Mouse (Mus musculus): ENCODE results near the gene Ptpn22. TPM values are rescaled to one million over a fixed set of nuclear protein-coding genes. Genes with fewer than 3 reads are reported as not detected.
"Not testable (repeated sequence)": the region's sequence is repeated elsewhere in the genome, so short reads cannot be mapped to it uniquely, and the experiment has no call there.

The Ptpn22 gene
- total RNA-seq (2021): under 1 TPM; 0.26 to 0.81 TPM
- long read RNA-seq, experiment 1: 0 reads
- long read RNA-seq, experiment 2: 0 reads

- no peak for DNase-seq
Observed at GRCm38 (mm10) chr3:103858881-103859801, at the start of gene Ptpn22. Ptpn22 (plus strand) TSS chr3:103859795.

- DNase-seq: no peak
Observed at GRCm38 (mm10) chr3:103809799-103810150, 49.8 kb upstream of the Ptpn22 start.

- DNase-seq: no peak
Observed at GRCm38 (mm10) chr3:103810967-103811366, 48.6 kb upstream of the Ptpn22 start.

GRCm38 (mm10) chr3:103827548-103827947 lies 32.0 kb upstream of the Ptpn22 start:
- no peak for DNase-seq

- DNase-seq: no peak
Observed at GRCm38 (mm10) chr3:103829036-103829435, 30.6 kb upstream of the Ptpn22 start.

GRCm38 (mm10) chr3:103830681-103831080 lies 28.9 kb upstream of the Ptpn22 start:
- DNase-seq: not testable (repeated sequence)

GRCm38 (mm10) chr3:103831146-103831545 lies 28.4 kb upstream of the Ptpn22 start:
- DNase-seq: no peak

- no peak for DNase-seq
Observed at GRCm38 (mm10) chr3:103832426-103832825, 27.2 kb upstream of the Ptpn22 start, which contains the start of gene Bcl2l15. Bcl2l15 (plus strand) TSS chr3:103832601.

- DNase-seq: no peak
Observed at GRCm38 (mm10) chr3:103834001-103834400, 25.6 kb upstream of the Ptpn22 start.

- no peak for DNase-seq
Observed at GRCm38 (mm10) chr3:103835272-103835950, 24.2 kb upstream of the Ptpn22 start.

GRCm38 (mm10) chr3:103835951-103836310 lies 23.7 kb upstream of the Ptpn22 start:
- DNase-seq: no peak

- no peak for DNase-seq
Observed at GRCm38 (mm10) chr3:103836453-103836852, 23.1 kb upstream of the Ptpn22 start.

- no peak for DNase-seq
Observed at GRCm38 (mm10) chr3:103839711-103840110, 19.9 kb upstream of the Ptpn22 start.

- not testable (repeated sequence) for DNase-seq
Observed at GRCm38 (mm10) chr3:103840195-103840594, 19.4 kb upstream of the Ptpn22 start.

- not testable (repeated sequence) for DNase-seq
Observed at GRCm38 (mm10) chr3:103840946-103841345, 18.6 kb upstream of the Ptpn22 start.

GRCm38 (mm10) chr3:103850644-103851363 lies 8.8 kb upstream of the Ptpn22 start:
- no peak for DNase-seq

- DNase-seq: no peak
Observed at GRCm38 (mm10) chr3:103851481-103851880, 8.1 kb upstream of the Ptpn22 start.

GRCm38 (mm10) chr3:103851882-103852281 lies 7.7 kb upstream of the Ptpn22 start:
- DNase-seq: no peak

GRCm38 (mm10) chr3:103852565-103853299 lies 6.9 kb upstream of the Ptpn22 start:
- peak; percentile 16 for DNase-seq

GRCm38 (mm10) chr3:103853804-103854203 lies 5.8 kb upstream of the Ptpn22 start:
- DNase-seq: no peak

GRCm38 (mm10) chr3:103857036-103857805 lies 2.4 kb upstream of the Ptpn22 start:
- DNase-seq: no peak

Data from gastrocnemius, postnatal 10 days (tissue).